In genomic region chr3:122984249-122985182, GRCm38 (mm10) we compare ENCODE assay signal across 8 mouse cellular contexts. TPM values are rescaled to one million over a fixed set of nuclear protein-coding genes. Genes with fewer than 3 reads are reported as not detected.
DNase-seq lines count a peak whose midpoint lies in the region; ATAC-seq and TF ChIP-seq lines count a peak whose summit lies in the region.

TSS of gene Usp53 (minus strand) at chr3:122984510.

- peak; percentile 81 for DNase-seq in ES-E14 (ENCODE audit: low read depth, low spot score)
- DNase-seq in cerebellum, adult 11 months: peak; percentile 92
- peak; percentile 98 for DNase-seq in forebrain, embryonic 14.5 days (ENCODE audit: low spot score)
- DNase-seq in heart, postnatal 10 days: peak; percentile 94 to 95
- peak; percentile 74 for DNase-seq in large intestine, adult 2 months (ENCODE audit: low read depth, low spot score)
- DNase-seq in stomach, postnatal 0 days (ENCODE audit: low spot score): peak; percentile 99

- under 1% methylated on average over 75 of the region's 94 CpGs for WGBS in forebrain, embryonic 14.5 days
- under 1% methylated on average over 94 of the region's 94 CpGs for WGBS in large intestine, adult 2 months
- under 1% methylated on average over 81 of the region's 94 CpGs for WGBS in liver, embryonic 16.5 days (ENCODE audit: insufficient replicate concordance)
- under 1% methylated on average over 91 of the region's 94 CpGs for WGBS in neural tube, embryonic 12.5 days
- under 1% methylated on average over 83 of the region's 94 CpGs for WGBS in stomach, postnatal 0 days

- no peaks in the 10 kb centered on the region for H3K9me3 ChIP-seq in ES-E14 (ENCODE audit: control insufficient read depth, insufficient read depth, low read depth, low read length)
- no peaks in the 10 kb centered on the region for H3K9me3 ChIP-seq in forebrain, embryonic 14.5 days (replicated peaks; ENCODE audit: control insufficient read depth, low read length)
- H3K9me3 ChIP-seq in liver, embryonic 16.5 days (replicated peaks; ENCODE audit: control insufficient read depth, low read length): no peaks in the 10 kb centered on the region
- no peaks in the 10 kb centered on the region for H3K9me3 ChIP-seq in neural tube, embryonic 12.5 days
- no peaks in the 10 kb centered on the region for H3K9me3 ChIP-seq in stomach, postnatal 0 days (ENCODE audit: control insufficient read depth, low read length)

- H3K4me1 ChIP-seq in ES-E14 (ENCODE audit: control insufficient read depth in 2 of 2, insufficient read depth in 2 of 2, low read length in 2 of 2, poor library complexity in 1 of 2): peaks cover 2 to 6% of the 10 kb centered on the region in 2 experiments; a peak in 3 of 4 replicates
- peaks cover 3% of the 10 kb centered on the region; the same call in 1 of the 2 replicates for H3K4me1 ChIP-seq in forebrain, embryonic 14.5 days (ENCODE audit: control insufficient read depth, insufficient read depth, low read length)
- H3K4me1 ChIP-seq in liver, embryonic 16.5 days (ENCODE audit: control insufficient read depth, low read depth, low read length): peaks cover 14% of the 10 kb centered on the region; the same call in 1 of the 2 replicates
- no peaks in the 10 kb centered on the region for H3K4me1 ChIP-seq in neural tube, embryonic 12.5 days
- H3K4me1 ChIP-seq in stomach, postnatal 0 days (replicated peaks; ENCODE audit: control insufficient read depth, insufficient read depth): no peaks in the 10 kb centered on the region; the same call in none of the 2 replicates

- H3K4me3 ChIP-seq in ES-E14 (ENCODE audit: insufficient read depth in 1 of 2, low read depth in 1 of 2, low read length in 2 of 2, poor library complexity in 1 of 2, severe bottlenecking in 1 of 2): peak within 1 kb of the TSS; percentile 79 to 84
- peak within 1 kb of the TSS; percentile 79 for H3K4me3 ChIP-seq in forebrain, embryonic 14.5 days (ENCODE audit: low read depth, low read length)
- H3K4me3 ChIP-seq in liver, embryonic 16.5 days (ENCODE audit: low read depth, low read length): peak within 1 kb of the TSS; percentile 83
- H3K4me3 ChIP-seq in neural tube, embryonic 12.5 days: peak within 1 kb of the TSS; percentile 75
- peak within 1 kb of the TSS; percentile 88 for H3K4me3 ChIP-seq in stomach, postnatal 0 days (ENCODE audit: low read depth, low read length)

- peak within 1 kb of the TSS; percentile 70 for H3K4me2 ChIP-seq in forebrain, embryonic 14.5 days (ENCODE audit: low read length)
- H3K4me2 ChIP-seq in liver, embryonic 16.5 days (ENCODE audit: low read depth, low read length): peak within 1 kb of the TSS; percentile 96
- peak within 1 kb of the TSS; percentile 74 for H3K4me2 ChIP-seq in neural tube, embryonic 12.5 days (replicated peaks)
- H3K4me2 ChIP-seq in stomach, postnatal 0 days (replicated peaks; ENCODE audit: low read depth): peak within 1 kb of the TSS; percentile 64

- H3K9ac ChIP-seq in ES-E14 (ENCODE audit: insufficient read depth, low read depth, low read length, poor library complexity, severe bottlenecking): peak within 1 kb of the TSS; percentile 95
- peak within 1 kb of the TSS; percentile 92 for H3K9ac ChIP-seq in forebrain, embryonic 14.5 days (ENCODE audit: low read length)
- peak within 1 kb of the TSS; percentile 82 for H3K9ac ChIP-seq in liver, embryonic 16.5 days (ENCODE audit: low read depth, low read length)
- H3K9ac ChIP-seq in neural tube, embryonic 12.5 days: peak within 1 kb of the TSS; percentile 86
- peak within 1 kb of the TSS; percentile 98 for H3K9ac ChIP-seq in stomach, postnatal 0 days (ENCODE audit: low read length)

- H3K36me3 ChIP-seq in ES-E14 (ENCODE audit: control insufficient read depth, insufficient read depth, low read length, poor library complexity, severe bottlenecking): no peaks in the 10 kb centered on the region
- H3K36me3 ChIP-seq in forebrain, embryonic 14.5 days (ENCODE audit: control insufficient read depth, insufficient read depth, low read length): no peaks in the 10 kb centered on the region
- H3K36me3 ChIP-seq in liver, embryonic 16.5 days (ENCODE audit: control insufficient read depth, insufficient read depth): no peaks in the 10 kb centered on the region
- no peaks in the 10 kb centered on the region for H3K36me3 ChIP-seq in neural tube, embryonic 12.5 days
- no peaks in the 10 kb centered on the region for H3K36me3 ChIP-seq in stomach, postnatal 0 days (ENCODE audit: control insufficient read depth, insufficient read depth, low read length)

- H3K27ac ChIP-seq in ES-E14 (ENCODE audit: insufficient read depth, low read depth, low read length, poor library complexity, severe bottlenecking): peak within 1 kb of the TSS; percentile 80
- peak within 1 kb of the TSS; percentile 93 for H3K27ac ChIP-seq in forebrain, embryonic 14.5 days (ENCODE audit: low read depth, low read length)
- H3K27ac ChIP-seq in liver, embryonic 16.5 days (ENCODE audit: low read length): peak within 1 kb of the TSS; percentile 93
- H3K27ac ChIP-seq in neural tube, embryonic 12.5 days: peak within 1 kb of the TSS; percentile 84; the same call in 1 of the 2 replicates
- peak within 1 kb of the TSS; percentile 99 for H3K27ac ChIP-seq in stomach, postnatal 0 days (replicated peaks)

- peak; percentile 98 for ATAC-seq in forebrain, embryonic 14.5 days
- peak; percentile 97 for ATAC-seq in liver, embryonic 16.5 days (ENCODE audit: low read depth)
- peak; percentile 99 for ATAC-seq in neural tube, embryonic 12.5 days (ENCODE audit: low FRiP score, low read depth)
- peak; percentile 98 for ATAC-seq in stomach, postnatal 0 days (ENCODE audit: low FRiP score, low TSS enrichment)

- H3K27me3 ChIP-seq in forebrain, embryonic 14.5 days (replicated peaks; ENCODE audit: control insufficient read depth, insufficient read depth, low read length): no peaks in the 10 kb centered on the region
- no peaks in the 10 kb centered on the region for H3K27me3 ChIP-seq in liver, embryonic 16.5 days (ENCODE audit: control insufficient read depth, insufficient read depth, low read depth, low read length)
- H3K27me3 ChIP-seq in neural tube, embryonic 12.5 days (replicated peaks): no peaks in the 10 kb centered on the region
- H3K27me3 ChIP-seq in stomach, postnatal 0 days (ENCODE audit: control insufficient read depth, insufficient read depth, low read length): no peaks in the 10 kb centered on the region

- in situ Hi-C loops in ES-E14 (cut with MboI; ENCODE audit: low sequenced_read_pairs in 2 of 2, unreplicated experiment in 2 of 2): no loop called here

- intact Hi-C loops in heart, postnatal 10 days (cut with DNase I): loop anchor here (5.0 kb wide), 2 partner anchors 37 to 173 kb away; no protein-coding TSS in a partner anchor

- TF ChIP-seq CTCF in stomach, postnatal 0 days (IDR thresholded peaks at IDR 0.05; ENCODE audit: low read depth): 0 out of 2 replicates have a peak, but pooled peaks have one; percentile 11

- peak; percentile 86 for TF ChIP-seq EP300 in stomach, postnatal 0 days (optimal IDR thresholded peaks at IDR 0.05)

TF ChIP-seq in ES-E14, 5 proteins besides CTCF, POLR2A, EP300 and RAD21:
- TF ChIP-seq MAFK (IDR thresholded peaks at IDR 0.05; ENCODE audit: insufficient read depth, low read depth, low read length): no peak
- TF ChIP-seq HCFC1 (IDR thresholded peaks at IDR 0.05; ENCODE audit: borderline replicate concordance, insufficient read depth, low read length): no peak; the same call in 1 of the 2 replicates
- TF ChIP-seq ZC3H11A (IDR thresholded peaks at IDR 0.05; ENCODE audit: borderline replicate concordance, low read depth, low read length): no peak
- peak; percentile 94 for TF ChIP-seq CHD2 (IDR thresholded peaks at IDR 0.05; ENCODE audit: low read depth, low read length)
- TF ChIP-seq ZNF384 (IDR thresholded peaks at IDR 0.05; ENCODE audit: low read depth, low read length): no peak
TF ChIP-seq in ES-E14: peak in this region for 1.

RNA-seq across cellular contexts. Expression of gene Usp53, which starts in this region (rescaled TPM):
- 14.8 and 21.5 TPM in 2 replicates for total RNA-seq in ES-E14 (2012; rRNA removed)
- polyA plus RNA-seq in forebrain, embryonic 14.5 days (2014; fragmentation: Nextera tagmentation; extraction: Ambion mirVana): 6.7 and 10.0 TPM in 2 replicates
- total RNA-seq in heart, postnatal 10 days (2021): 1 to 10 TPM; 8.3 to 8.4 TPM
- 1.7 and 2.7 TPM in 2 replicates for polyA plus RNA-seq in large intestine, adult 2 months (2012; rRNA removed)
- polyA plus RNA-seq in liver, embryonic 16.5 days (2015; fragmentation: Nextera tagmentation; extraction: Ambion mirVana): 2.0 and 3.0 TPM in 2 replicates
- polyA plus RNA-seq in neural tube, embryonic 12.5 days (2016; fragmentation: Nextera tagmentation; extraction: Ambion mirVana): 5.5 and 5.7 TPM in 2 replicates
- polyA plus RNA-seq in stomach, postnatal 0 days (2015; fragmentation: Nextera tagmentation; extraction: Ambion mirVana): 24.2 and 27.8 TPM in 2 replicates

Comparison
In these comparisons a context has a peak if more than half of its experiments do, and no peak if none do; other contexts are left out.
1. Peak in every context shown above with its lines: DNase-seq, ATAC-seq, H3K4me3 ChIP-seq and H3K27ac ChIP-seq.